Mouse (Mus musculus): Measurements from ENCODE around the gene Mkrn3.

The Mkrn3 gene

GRCm38 (mm10) chr7:62419493-62420360 is at the start of gene Mkrn3:
Gene Mkrn3, minus strand, starts transcription at chr7:62420139.
- whole genome bisulfite sequencing: 24% methylated on average over 48 of the region's 49 CpGs

GRCm38 (mm10) chr7:62463878-62464755 is 44.2 kb upstream of the Mkrn3 start, which contains the start of gene Peg12:
Gene Peg12, minus strand, starts transcription at chr7:62464510.
- 28% methylated on average over 82 of the region's 82 CpGs for WGBS

- WGBS: 26% methylated on average over 55 of the region's 55 CpGs
These were observed 43.3 kb upstream of the Mkrn3 start for GRCm38 (mm10) chr7:62463007-62463877.

GRCm38 (mm10) chr7:62462229-62463006 is 42.5 kb upstream of the Mkrn3 start:
- 33% methylated on average over 13 of the region's 13 CpGs for WGBS

- 45% methylated on average over 2 of the region's 2 CpGs for WGBS
These were observed 32.4 kb upstream of the Mkrn3 start for GRCm38 (mm10) chr7:62452353-62452752.

GRCm38 (mm10) chr7:62436394-62436793 is 16.5 kb upstream of the Mkrn3 start:
- 57% methylated on average over 2 of the region's 2 CpGs for WGBS

GRCm38 (mm10) chr7:62433243-62433642 is 13.3 kb upstream of the Mkrn3 start:
- 31% methylated on average over 3 of the region's 3 CpGs for WGBS

- WGBS: 19% methylated on average over 8 of the region's 8 CpGs
These were observed 8.4 kb upstream of the Mkrn3 start for GRCm38 (mm10) chr7:62428337-62428736.

GRCm38 (mm10) chr7:62423210-62423609 is 3.3 kb upstream of the Mkrn3 start:
- 35% methylated on average over 4 of the region's 4 CpGs for whole genome bisulfite sequencing

GRCm38 (mm10) chr7:62420566-62420965 is 627 bp upstream of the Mkrn3 start:
- WGBS: 37% methylated on average over 6 of the region's 6 CpGs

GRCm38 (mm10) chr7:62419105-62419492 is 840 bp downstream of the Mkrn3 start:
- 45% methylated on average over 17 of the region's 17 CpGs for WGBS

- 45% methylated on average over 9 of the region's 9 CpGs for WGBS
These were observed 1.6 kb downstream of the Mkrn3 start for GRCm38 (mm10) chr7:62418346-62418745.

GRCm38 (mm10) chr7:62415222-62415621 is 4.7 kb downstream of the Mkrn3 start:
- 56% methylated on average over 1 of the region's 1 CpGs for WGBS

- WGBS: 53% methylated on average over 3 of the region's 3 CpGs
These were observed 12.1 kb downstream of the Mkrn3 start for GRCm38 (mm10) chr7:62407803-62408202.

- 44% methylated on average over 19 of the region's 19 CpGs for WGBS
These were observed 13.3 kb downstream of the Mkrn3 start for GRCm38 (mm10) chr7:62406573-62407050.

GRCm38 (mm10) chr7:62392202-62392601 is 27.7 kb downstream of the Mkrn3 start:
- 70% methylated on average over 1 of the region's 1 CpGs for WGBS

- WGBS: 36% methylated on average over 4 of the region's 4 CpGs
These were observed 31.6 kb downstream of the Mkrn3 start for GRCm38 (mm10) chr7:62388291-62388690.

- 8% methylated on average over 2 of the region's 2 CpGs for WGBS
These were observed 37.5 kb downstream of the Mkrn3 start for GRCm38 (mm10) chr7:62382391-62382790.

GRCm38 (mm10) chr7:62378529-62378928 is 41.4 kb downstream of the Mkrn3 start:
- 89% methylated on average over 9 of the region's 9 CpGs for WGBS

- 43% methylated on average over 14 of the region's 14 CpGs for WGBS
These were observed 42.6 kb downstream of the Mkrn3 start for GRCm38 (mm10) chr7:62377313-62377712.

Measured in cerebral cortex, adult 2 months (tissue).